Mouse (Mus musculus) lung, embryonic 15.5 days (tissue): Measurements from ENCODE around the gene Cela3b. TPM values are rescaled to one million over a fixed set of nuclear protein-coding genes. Genes with fewer than 3 reads are reported as not detected.

Experiments
- ATAC-seq: fragments of 200-750 bp; cut with Nextera tagmentation; 2 replicates; pipeline ENCODE4 v1.8.0; 2017; ENCODE audit warnings: moderate number of reproducible peaks, borderline replicate concordance; ENCODE audit not compliant: low FRiP score, low TSS enrichment; ENCODE audit errors: extremely low read depth
- H3K27ac ChIP-seq: fragments of 300-500 bp; sonication (generic); 2 replicates; pipeline ENCODE4 v1.5.1; 2015; ENCODE audit warnings: moderate library complexity, mild to moderate bottlenecking, inconsistent platforms
- H3K27me3 ChIP-seq: fragments of 300-500 bp; sonication (generic); 2 replicates; pipeline ENCODE4 v1.6.1; 2015; ENCODE audit warnings: inconsistent platforms
- H3K36me3 ChIP-seq: fragments of 300-500 bp; sonication (generic); 2 replicates; pipeline ENCODE4 v1.6.1; 2015; ENCODE audit warnings: inconsistent platforms
- H3K4me1 ChIP-seq: fragments of 300-500 bp; sonication (generic); 2 replicates; pipeline ENCODE4 v1.6.1; 2015; ENCODE audit warnings: inconsistent platforms
- H3K4me2 ChIP-seq: fragments of 300-500 bp; sonication (generic); 2 replicates; pipeline ENCODE4 v1.6.1; 2015; ENCODE audit warnings: inconsistent platforms, mild to moderate bottlenecking, moderate library complexity
- H3K4me3 ChIP-seq: fragments of 300-500 bp; sonication (generic); 2 replicates; pipeline ENCODE4 v1.5.1; 2015; ENCODE audit warnings: mild to moderate bottlenecking, inconsistent platforms
- H3K9ac ChIP-seq: fragments of 300-500 bp; sonication (generic); 2 replicates; pipeline ENCODE4 v1.6.1; 2015; ENCODE audit warnings: inconsistent platforms
- H3K9me3 ChIP-seq: fragments of 300-500 bp; sonication (generic); 2 replicates; pipeline ENCODE4 v1.6.1; 2016; ENCODE audit warnings: inconsistent platforms
- WGBS: fragments of 180-500 bp; shearing (Covaris S2); methylation state at CpG from one replicate; pipeline ENCODE4 v1.1.7; 2015; 5-methylcytosine and 5-hydroxymethylcytosine counted together
- polyA plus RNA-seq: library from polyadenylated mRNA; unstranded; fragments of >200 nt; fragmentation: Nextera tagmentation; extraction: Ambion mirVana; gene quantifications from 2 replicates; pipeline ENCODE4 v1.2.1, GENCODE M21; 2015

Gene Cela3b
- polyA plus RNA-seq, 1 experiment from 2014 or later: 0.16 TPM

DNA sequence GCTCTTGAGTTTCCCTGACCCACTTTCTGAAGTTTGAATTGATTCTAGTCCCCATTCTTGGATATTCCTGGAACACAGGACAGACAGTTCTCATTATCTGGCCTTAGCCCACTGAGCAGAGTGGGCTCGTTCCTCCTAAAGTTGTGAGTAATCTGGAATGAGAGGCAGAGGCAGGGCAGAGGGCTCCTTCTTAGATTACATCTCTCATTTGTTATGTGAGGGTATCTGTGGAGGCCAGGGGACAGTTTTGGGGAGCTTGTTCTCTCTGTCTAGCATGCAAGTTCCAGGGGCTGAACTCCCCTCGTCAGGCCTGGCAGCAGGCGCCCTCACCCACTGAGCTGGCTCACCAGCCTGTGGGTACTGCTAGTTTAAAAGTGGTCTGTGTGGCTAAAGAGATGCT, 51.3 kb downstream of the Cela3b start:
- Histone ChIP-seq H3K36me3 (no peaks in the 10 kb centered on the region), H3K4me3 (no peak overlapping the region), H3K4me2 (no peak overlapping the region), H3K27me3 (no peaks in the 10 kb centered on the region), H3K9ac (no peak overlapping the region), H3K27ac (no peak overlapping the region), H3K9me3 (no peaks in the 10 kb centered on the region), H3K4me1 (peaks cover 11% of the 10 kb centered on the region; the same call in 1 of the 2 replicates)
- no peak for ATAC-seq
- 90% methylated on average over 3 of the region's 3 CpGs for WGBS

DNA sequence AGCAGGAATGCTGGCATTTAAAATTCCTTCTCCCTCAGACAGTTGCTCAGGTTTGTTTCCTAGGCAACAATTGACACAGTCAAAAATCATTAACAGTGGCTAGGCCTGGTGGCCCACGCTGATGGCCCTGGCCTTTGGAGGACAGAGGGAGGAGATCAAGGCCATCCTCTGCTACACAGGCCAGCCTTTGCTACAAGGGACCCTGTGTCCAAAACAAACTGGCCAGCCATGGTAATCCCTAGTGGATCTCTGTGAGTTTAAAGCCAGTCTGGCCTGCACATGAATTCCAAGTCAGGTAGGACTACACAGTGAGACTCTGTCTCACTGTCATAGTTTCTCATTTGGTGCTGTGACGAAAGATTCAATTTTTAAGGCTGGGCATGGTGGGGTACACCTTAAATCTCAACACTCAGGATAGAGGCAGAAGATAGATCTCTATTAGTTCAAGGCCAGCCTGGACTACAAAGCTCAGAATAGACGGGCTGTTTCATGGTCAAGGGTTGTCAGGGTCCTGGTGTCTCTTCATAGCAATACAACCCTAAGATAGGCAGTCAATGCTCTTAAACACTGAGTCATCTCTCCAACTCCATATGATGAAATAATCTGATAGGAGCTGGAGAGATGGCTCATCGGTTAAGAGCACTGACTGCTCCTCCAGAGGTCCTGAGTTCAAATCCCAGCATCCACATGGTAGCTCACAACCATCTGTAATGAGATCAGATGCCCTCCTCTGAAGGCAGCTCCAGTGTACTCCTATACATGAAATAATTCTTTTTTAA, 52.6 kb downstream of the Cela3b start:
- H3K4me2 ChIP-seq: no peak overlapping the region
- no peak overlapping the region for H3K27ac ChIP-seq
- H3K9me3 ChIP-seq: no peaks in the 10 kb centered on the region
- H3K4me3 ChIP-seq: no peak overlapping the region
- peaks cover 11% of the 10 kb centered on the region; the same call in 1 of the 2 replicates for H3K4me1 ChIP-seq
- no peaks in the 10 kb centered on the region for H3K36me3 ChIP-seq
- no peaks in the 10 kb centered on the region for H3K27me3 ChIP-seq
- 66% methylated on average over 4 of the region's 4 CpGs for WGBS
- no peak for ATAC-seq
- no peak overlapping the region for H3K9ac ChIP-seq

DNA sequence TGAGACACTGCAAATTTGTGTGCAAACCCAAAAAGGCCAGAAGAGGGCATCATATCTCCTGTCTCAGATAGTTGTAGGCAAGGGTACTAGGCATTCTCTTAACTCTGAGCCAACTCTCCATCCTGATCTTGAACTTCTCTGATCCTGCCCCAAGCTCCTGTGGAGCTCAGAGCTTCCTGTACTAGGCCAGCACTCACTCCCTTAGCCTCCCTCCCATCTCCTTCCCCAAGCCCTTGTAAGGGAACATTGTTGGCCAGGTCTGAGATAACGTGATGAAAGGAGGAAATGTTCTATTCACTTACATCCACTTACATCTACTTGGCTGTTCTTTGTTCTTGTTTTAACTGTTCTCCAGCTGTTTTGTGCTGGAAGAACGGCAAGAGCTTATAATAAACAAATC, 53.6 kb downstream of the Cela3b start:
- H3K36me3 ChIP-seq: no peaks in the 10 kb centered on the region
- 27% methylated on average over 2 of the region's 2 CpGs for WGBS
- H3K4me2 ChIP-seq: no peak overlapping the region
- no peak overlapping the region for H3K27ac ChIP-seq
- H3K9me3 ChIP-seq: no peaks in the 10 kb centered on the region
- peaks cover 11% of the 10 kb centered on the region; the same call in 1 of the 2 replicates for H3K4me1 ChIP-seq
- H3K27me3 ChIP-seq: no peaks in the 10 kb centered on the region
- H3K9ac ChIP-seq: no peak overlapping the region
- ATAC-seq: no peak
- H3K4me3 ChIP-seq: no peak overlapping the region

DNA sequence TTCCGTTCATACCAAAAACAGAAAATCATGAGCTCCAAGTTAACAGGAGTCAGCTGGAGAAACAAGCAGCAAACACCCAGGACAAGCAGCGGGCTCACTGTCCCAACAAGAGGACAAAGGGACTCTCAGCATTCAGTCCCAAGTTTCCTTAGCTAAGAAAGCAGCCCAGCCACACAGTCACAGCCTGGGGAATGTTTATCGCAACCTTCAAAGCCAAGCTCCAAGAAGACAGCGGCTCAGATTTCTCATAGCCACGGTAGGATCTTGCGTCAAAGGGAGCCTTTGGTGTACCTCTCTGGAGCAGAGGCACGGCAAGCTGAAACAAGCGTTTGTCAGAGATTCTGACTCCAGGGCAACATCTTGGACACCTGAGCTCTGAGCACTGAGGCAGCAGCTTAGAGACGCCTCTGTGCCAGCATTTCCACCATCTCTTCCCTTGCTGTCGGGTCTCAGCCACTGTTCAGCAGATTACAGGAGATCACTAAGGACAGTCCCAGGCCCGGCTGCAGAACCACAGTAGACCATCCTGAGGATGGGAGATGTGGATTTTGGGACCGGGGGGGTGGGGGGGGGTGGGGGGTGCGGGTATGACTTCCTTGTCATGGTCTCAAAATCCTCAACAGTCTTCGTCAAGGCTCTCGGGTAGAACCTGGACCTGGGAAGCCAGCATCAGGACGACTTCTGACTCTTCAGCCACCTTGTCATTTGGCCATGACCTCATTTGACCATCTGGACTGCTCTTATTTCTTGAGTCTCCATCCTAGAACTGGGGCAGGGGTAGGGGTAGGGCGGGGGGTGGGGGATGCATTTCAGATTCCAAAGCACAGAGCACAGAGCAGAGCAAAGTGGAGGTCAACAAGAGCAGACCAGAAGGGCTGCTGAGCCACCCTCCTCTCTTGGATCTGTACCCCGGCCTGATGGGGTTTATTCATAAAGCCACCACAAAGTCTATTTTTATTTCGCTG, 54.7 kb downstream of the Cela3b start:
- Histone ChIP-seq H3K27ac (no peak overlapping the region), H3K9ac (no peak overlapping the region), H3K36me3 (no peaks in the 10 kb centered on the region), H3K4me2 (no peak overlapping the region), H3K4me3 (no peak overlapping the region), H3K27me3 (no peaks in the 10 kb centered on the region), H3K9me3 (no peaks in the 10 kb centered on the region), H3K4me1 (peaks cover 5% of the 10 kb centered on the region; the same call in 1 of the 2 replicates)
- peak; percentile 66; the same call in 1 of the 2 replicates for ATAC-seq
- WGBS: 32% methylated on average over 19 of the region's 19 CpGs

DNA sequence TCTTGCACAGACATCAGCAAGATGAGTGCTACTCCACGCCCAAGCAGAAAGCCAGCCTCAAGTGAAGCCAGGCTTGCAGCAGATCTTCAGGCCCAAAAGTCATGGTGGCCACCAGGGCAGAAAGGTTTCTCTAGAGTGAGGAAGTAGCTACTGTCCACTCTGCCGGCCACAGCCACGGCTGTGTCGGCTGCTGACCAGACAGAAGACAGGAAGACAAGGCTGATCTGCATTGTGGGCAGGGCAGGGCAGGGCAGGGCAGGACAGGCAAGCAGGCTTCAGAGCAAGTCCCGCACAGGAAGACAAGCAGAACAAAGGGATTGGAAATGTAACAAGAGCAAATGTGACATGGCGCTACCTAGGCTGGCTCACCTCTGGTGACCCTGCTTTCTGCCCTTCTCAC, 56.6 kb downstream of the Cela3b start:
- H3K4me2 ChIP-seq: no peak overlapping the region
- H3K9ac ChIP-seq: no peak overlapping the region
- H3K4me1 ChIP-seq: peaks cover 13% of the 10 kb centered on the region
- no peaks in the 10 kb centered on the region for H3K36me3 ChIP-seq
- no peaks in the 10 kb centered on the region for H3K9me3 ChIP-seq
- H3K27ac ChIP-seq: peak overlapping the region; percentile 47; the same call in 1 of the 2 replicates
- 60% methylated on average over 6 of the region's 6 CpGs for WGBS
- no peaks in the 10 kb centered on the region for H3K27me3 ChIP-seq
- no peak for ATAC-seq
- H3K4me3 ChIP-seq: no peak overlapping the region

DNA sequence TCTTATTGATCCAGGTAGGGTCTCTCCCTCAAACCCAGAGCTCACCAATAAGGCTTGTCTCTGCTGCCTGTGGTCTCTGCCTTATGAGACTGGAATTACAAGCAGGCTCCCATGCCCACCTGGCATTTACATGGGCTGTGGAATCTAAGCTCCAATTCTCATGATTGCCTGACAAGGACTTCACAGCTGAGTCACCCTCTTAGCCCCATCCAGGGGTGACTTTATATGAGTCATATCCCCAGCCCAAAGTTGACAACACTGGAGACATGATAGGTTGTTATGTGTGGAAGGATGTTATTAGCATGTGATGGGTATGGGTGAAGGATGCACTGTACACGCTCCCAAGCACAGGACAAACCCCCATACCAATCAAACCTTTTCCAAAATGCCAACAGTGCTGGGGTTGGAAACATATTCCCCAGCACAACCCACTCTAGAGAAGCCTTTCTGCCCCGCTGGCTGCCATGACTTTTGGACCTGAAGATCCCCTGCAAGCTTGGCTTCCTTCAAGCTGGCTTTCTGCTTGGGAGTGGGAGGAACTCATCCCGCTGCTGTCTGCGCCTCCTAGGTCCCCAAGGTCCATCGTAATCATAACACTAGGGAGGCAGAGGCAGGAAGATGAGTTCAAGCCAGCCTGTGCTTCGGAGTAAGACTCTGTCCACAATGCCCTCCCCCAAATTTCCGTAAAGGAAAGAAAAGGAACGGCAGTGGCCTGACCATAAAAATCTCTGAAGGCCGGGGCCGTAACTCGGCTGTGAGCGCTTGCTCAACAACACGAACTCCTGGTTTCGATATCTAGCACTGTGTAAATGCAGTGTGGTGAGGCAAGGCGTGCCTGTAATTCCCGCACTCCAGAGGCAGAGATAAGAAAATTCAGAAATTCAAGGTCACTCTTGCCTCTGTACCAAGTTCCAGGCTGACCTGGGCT, 58.5 kb downstream of the Cela3b start:
- H3K4me2 ChIP-seq: no peak overlapping the region
- H3K27me3 ChIP-seq: no peaks in the 10 kb centered on the region
- H3K9ac ChIP-seq: no peak overlapping the region
- no peak overlapping the region for H3K4me3 ChIP-seq
- ATAC-seq: no peak
- peaks cover 24% of the 10 kb centered on the region for H3K4me1 ChIP-seq
- no peaks in the 10 kb centered on the region for H3K9me3 ChIP-seq
- WGBS: 82% methylated on average over 16 of the region's 16 CpGs
- H3K36me3 ChIP-seq: no peaks in the 10 kb centered on the region
- no peak overlapping the region for H3K27ac ChIP-seq

Other genes with a start within 250 kb of the Cela3b start
- 1.8 and 1.9 TPM in 2 replicates for gene Wnt4, start 153.1 kb downstream of the Cela3b start, polyA plus RNA-seq
- gene Cdc42, start 72.8 kb downstream of the Cela3b start, polyA plus RNA-seq: 701 and 709 TPM in 2 replicates
- gene Cela3a, start 20.7 kb downstream of the Cela3b start, polyA plus RNA-seq: not detected in 2 replicates
- gene 1700013G24Rik, start 22.7 kb upstream of the Cela3b start, polyA plus RNA-seq: not detected in 2 replicates
- gene Hspg2, start 38.2 kb upstream of the Cela3b start, polyA plus RNA-seq: 32.0 and 32.1 TPM in 2 replicates
- 0.41 TPM in 1 of 2 replicates, not detected in the other for gene Ldlrad2, start 144.0 kb upstream of the Cela3b start, polyA plus RNA-seq
- 65.8 and 66.6 TPM in 2 replicates for gene Usp48, start 163.2 kb upstream of the Cela3b start, polyA plus RNA-seq
- 8.6 and 9.1 TPM in 2 replicates for gene Rap1gap, start 234.2 kb upstream of the Cela3b start, polyA plus RNA-seq